Mouse (Mus musculus): ENCODE measurements around the gene Slco3a1. TPM values are rescaled to one million over a fixed set of nuclear protein-coding genes. Genes with fewer than 3 reads are reported as not detected.

Gene Slco3a1
- total RNA-seq, 2 experiments from 2014 or later = 55.2 to 57.3 TPM

- no peak overlapping the region for H3K27ac ChIP-seq
- DNase-seq (ENCODE audit: low spot score in 2 of 2) = peak; percentile 52 to 69
- no peak for TF ChIP-seq CTCF (conservative IDR thresholded peaks at IDR 0.05)
- H3K4me3 ChIP-seq = no peak overlapping the region
Observed at GRCm38 (mm10) chr7:74376397-74377044, 178.1 kb downstream of the Slco3a1 start.

GRCm38 (mm10) chr7:74375174-74375957 is 179.2 kb downstream of the Slco3a1 start:
- Histone ChIP-seq H3K4me3 (no peak overlapping the region), H3K27ac (no peak overlapping the region)
- DNase-seq (ENCODE audit: low spot score in 2 of 2) = no peak
- no peak for TF ChIP-seq CTCF (conservative IDR thresholded peaks at IDR 0.05)

GRCm38 (mm10) chr7:74373056-74373455 is 181.5 kb downstream of the Slco3a1 start:
- DNase-seq (ENCODE audit: low spot score in 2 of 2) = no peak
- Histone ChIP-seq H3K27ac (no peak overlapping the region), H3K4me3 (no peak overlapping the region)
- no peak for TF ChIP-seq CTCF (conservative IDR thresholded peaks at IDR 0.05)

- Histone ChIP-seq H3K27ac (no peak overlapping the region), H3K4me3 (no peak overlapping the region)
- no peak for TF ChIP-seq CTCF (conservative IDR thresholded peaks at IDR 0.05)
- DNase-seq (ENCODE audit: low spot score in 2 of 2) = no peak
Observed at GRCm38 (mm10) chr7:74372141-74372582, 182.4 kb downstream of the Slco3a1 start.

- no peak for TF ChIP-seq CTCF (conservative IDR thresholded peaks at IDR 0.05)
- no peak overlapping the region for H3K4me3 ChIP-seq
- DNase-seq (ENCODE audit: low spot score in 2 of 2) = no peak
- no peak overlapping the region for H3K27ac ChIP-seq
Observed at GRCm38 (mm10) chr7:74371656-74372055, 182.9 kb downstream of the Slco3a1 start.

- peak; percentile 85 for TF ChIP-seq CTCF (conservative IDR thresholded peaks at IDR 0.05)
- peak; percentile 32 to 55 for DNase-seq (ENCODE audit: low spot score in 2 of 2)
- H3K27ac ChIP-seq = no peak overlapping the region
- H3K4me3 ChIP-seq = no peak overlapping the region
Observed at GRCm38 (mm10) chr7:74371208-74371607, 183.4 kb downstream of the Slco3a1 start.

GRCm38 (mm10) chr7:74369657-74370056 is 184.9 kb downstream of the Slco3a1 start:
- DNase-seq (ENCODE audit: low spot score in 2 of 2) = peak in 1 of 2 experiments; percentile 38
- no peak overlapping the region for H3K27ac ChIP-seq
- TF ChIP-seq CTCF (conservative IDR thresholded peaks at IDR 0.05) = peak; percentile 77
- H3K4me3 ChIP-seq = no peak overlapping the region

- no peak overlapping the region for H3K27ac ChIP-seq
- no peak for DNase-seq (ENCODE audit: low spot score in 2 of 2)
- peak; percentile 62 for TF ChIP-seq CTCF (conservative IDR thresholded peaks at IDR 0.05)
- H3K4me3 ChIP-seq = no peak overlapping the region
Observed at GRCm38 (mm10) chr7:74368256-74368980, 186.2 kb downstream of the Slco3a1 start.

GRCm38 (mm10) chr7:74367350-74367749 is 187.2 kb downstream of the Slco3a1 start:
- DNase-seq (ENCODE audit: low spot score in 2 of 2) = peak; percentile 50 to 59
- no peak overlapping the region for H3K4me3 ChIP-seq
- peak; percentile 84 for TF ChIP-seq CTCF (conservative IDR thresholded peaks at IDR 0.05)
- no peak overlapping the region for H3K27ac ChIP-seq

- DNase-seq (ENCODE audit: low spot score in 2 of 2) = no peak
- no peak overlapping the region for H3K4me3 ChIP-seq
- H3K27ac ChIP-seq = no peak overlapping the region
Observed at GRCm38 (mm10) chr7:74365623-74366022, 189.0 kb downstream of the Slco3a1 start.

GRCm38 (mm10) chr7:74364956-74365355 is 189.6 kb downstream of the Slco3a1 start:
- Histone ChIP-seq H3K27ac (no peak overlapping the region), H3K4me3 (no peak overlapping the region)
- no peak for TF ChIP-seq CTCF (conservative IDR thresholded peaks at IDR 0.05)
- no peak for DNase-seq (ENCODE audit: low spot score in 2 of 2)

More at GRCm38 (mm10) chr7:74365623-74366022, 189.0 kb downstream of the Slco3a1 start:
- no peak for TF ChIP-seq CTCF (conservative IDR thresholded peaks at IDR 0.05)

GRCm38 (mm10) chr7:74363440-74363839 is 191.1 kb downstream of the Slco3a1 start:
- DNase-seq (ENCODE audit: low spot score in 2 of 2) = no peak
- peak; percentile 77 for TF ChIP-seq CTCF (conservative IDR thresholded peaks at IDR 0.05)
- Histone ChIP-seq H3K4me3 (no peak overlapping the region), H3K27ac (no peak overlapping the region)

GRCm38 (mm10) chr7:74361677-74362076 is 192.9 kb downstream of the Slco3a1 start:
- DNase-seq (ENCODE audit: low spot score in 2 of 2) = no peak
- no peak for TF ChIP-seq CTCF (conservative IDR thresholded peaks at IDR 0.05)
- no peak overlapping the region for H3K4me3 ChIP-seq
- H3K27ac ChIP-seq = no peak overlapping the region

Measured in layer of hippocampus, adult 2 months (tissue).